Mouse (Mus musculus): ENCODE measurements around the gene Rundc3a. TPM values are rescaled to one million over a fixed set of nuclear protein-coding genes. Genes with fewer than 3 reads are reported as not detected.

The Rundc3a gene
- polyA plus RNA-seq, 1 experiment = not detected

- Histone ChIP-seq H3K27ac (ENCODE audit: insufficient read depth, low read depth, low read length) (no peak overlapping the region), H3K4me1 (ENCODE audit: control insufficient read depth, insufficient read depth, low read length) (peaks cover 5% of the 10 kb centered on the region), H3K4me3 (ENCODE audit: insufficient read depth, low read length) (no peak overlapping the region)
- no peak for TF ChIP-seq POLR2A (IDR thresholded peaks at IDR 0.05; ENCODE audit: borderline replicate concordance, low read depth, low read length)
- TF ChIP-seq CTCF (IDR thresholded peaks at IDR 0.05; ENCODE audit: low read depth, low read length) = no peak
These were observed 52.2 kb downstream of the Rundc3a start for GRCm38 (mm10) chr11:102445264-102445890.

DNA sequence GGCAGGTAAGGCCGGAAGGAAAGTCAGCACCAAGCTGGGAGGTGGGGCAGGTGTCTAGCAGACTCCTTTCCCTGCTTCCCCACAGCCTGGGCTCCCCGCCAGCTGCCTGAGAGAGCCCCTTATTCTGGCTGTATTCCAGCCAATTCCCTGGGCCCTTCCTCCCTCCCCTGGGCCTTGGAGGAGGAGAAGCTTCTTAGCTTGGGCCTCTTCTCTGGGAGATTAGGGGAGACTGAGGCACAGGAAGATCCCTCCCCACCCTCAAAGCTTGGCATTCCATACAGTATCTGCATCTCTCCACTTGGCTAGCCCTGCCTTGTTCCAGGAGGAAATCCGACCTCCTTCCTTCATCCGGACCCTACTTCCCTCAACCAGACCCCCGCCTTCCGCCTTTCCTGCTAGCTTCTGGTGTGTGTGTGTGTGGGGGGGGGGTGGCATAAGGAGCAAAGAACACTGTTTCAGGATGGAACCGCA, 52.7 kb downstream of the Rundc3a start:
- H3K4me1 ChIP-seq (ENCODE audit: control insufficient read depth, insufficient read depth, low read length) = peaks cover 5% of the 10 kb centered on the region
- no peak overlapping the region for H3K4me3 ChIP-seq (ENCODE audit: insufficient read depth, low read length)
- no peak for TF ChIP-seq POLR2A (IDR thresholded peaks at IDR 0.05; ENCODE audit: borderline replicate concordance, low read depth, low read length)
- H3K27ac ChIP-seq (ENCODE audit: insufficient read depth, low read depth, low read length) = no peak overlapping the region

DNA sequence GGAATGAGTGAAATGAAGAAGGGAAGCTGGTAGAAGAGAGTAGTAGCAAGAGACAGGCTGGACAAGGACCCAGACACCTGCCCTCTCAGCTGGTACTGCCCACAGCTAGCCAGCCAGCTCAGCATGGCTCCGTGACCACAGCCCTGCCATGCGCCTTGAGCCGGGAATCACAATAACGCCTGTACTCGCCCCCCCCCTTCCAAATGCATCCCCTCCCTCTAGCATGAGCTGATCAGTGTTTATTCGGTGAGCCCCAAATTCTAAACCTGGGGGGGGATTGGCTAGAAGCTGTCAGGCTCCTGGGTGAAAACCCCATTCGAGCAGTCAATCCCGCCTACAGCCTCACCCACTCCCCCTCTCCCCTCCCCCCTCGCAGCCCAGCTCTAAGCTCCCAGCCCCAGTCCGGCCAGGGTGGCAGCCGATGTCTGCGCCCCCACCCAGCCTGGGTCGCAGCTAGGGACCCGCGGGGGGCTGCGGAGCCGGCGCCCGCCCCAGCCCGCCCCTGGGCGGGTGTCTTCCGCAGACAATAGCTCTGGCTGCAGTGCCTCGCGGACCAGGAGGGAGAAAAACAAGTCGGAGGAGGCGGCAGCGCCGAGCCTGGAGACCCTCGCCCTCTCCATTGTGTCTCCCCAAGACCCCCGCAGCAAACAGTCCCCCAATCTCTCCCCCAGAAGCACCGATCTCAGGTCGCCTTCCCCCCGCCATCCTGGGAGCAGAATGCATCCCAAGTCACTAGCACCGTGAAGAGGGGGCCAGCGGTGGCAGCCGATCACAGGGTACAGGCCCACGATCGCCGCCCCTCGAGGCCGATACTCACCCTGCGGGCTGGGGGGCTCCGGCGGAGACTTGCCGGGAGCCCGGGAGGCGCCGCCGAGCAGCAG, 53.6 kb downstream of the Rundc3a start:
- H3K4me1 ChIP-seq (ENCODE audit: control insufficient read depth, insufficient read depth, low read length) = peaks cover 5% of the 10 kb centered on the region
- TF ChIP-seq POLR2A (IDR thresholded peaks at IDR 0.05; ENCODE audit: borderline replicate concordance, low read depth, low read length) (no peak), CTCF (IDR thresholded peaks at IDR 0.05; ENCODE audit: low read depth, low read length) (no peak)
- peak overlapping the region; percentile 53 for H3K4me3 ChIP-seq (ENCODE audit: insufficient read depth, low read length)
- H3K27ac ChIP-seq (ENCODE audit: insufficient read depth, low read depth, low read length) = no peak overlapping the region

- TF ChIP-seq POLR2A (IDR thresholded peaks at IDR 0.05; ENCODE audit: borderline replicate concordance, low read depth, low read length) = no peak
- peak; percentile 65 for TF ChIP-seq CTCF (IDR thresholded peaks at IDR 0.05; ENCODE audit: low read depth, low read length)
- Histone ChIP-seq H3K4me3 (ENCODE audit: insufficient read depth, low read length) (peak within 1 kb of the TSS; percentile 53), H3K4me1 (ENCODE audit: control insufficient read depth, insufficient read depth, low read length) (peaks cover 5% of the 10 kb centered on the region), H3K27ac (ENCODE audit: insufficient read depth, low read depth, low read length) (no peak within 1 kb of the TSS)
These were observed 54.3 kb downstream of the Rundc3a start, which contains the start of gene Fam171a2 for GRCm38 (mm10) chr11:102447497-102447896. Fam171a2 (minus strand) TSS chr11:102447682.

DNA sequence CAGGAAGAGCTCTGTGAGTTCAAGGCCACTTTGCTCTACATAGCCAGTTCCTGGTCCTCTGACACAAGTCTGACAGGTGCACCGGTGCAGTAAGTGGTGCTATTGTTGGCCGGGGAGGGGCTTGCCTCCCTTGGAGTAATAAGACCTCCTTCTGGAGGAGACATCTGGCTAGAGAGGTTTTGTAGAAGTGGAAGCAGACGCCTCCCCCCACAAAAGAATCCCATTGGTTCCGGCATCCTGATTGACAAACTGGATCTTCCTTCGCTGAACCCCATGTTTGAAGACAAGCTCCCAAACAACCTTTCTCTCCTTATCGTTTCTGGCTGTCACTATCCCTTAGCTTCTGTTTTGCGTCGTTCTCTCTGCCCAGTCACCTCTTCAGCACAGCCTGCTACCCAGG, 55.1 kb downstream of the Rundc3a start:
- H3K4me3 ChIP-seq (ENCODE audit: insufficient read depth, low read length) = no peak overlapping the region
- no peak overlapping the region for H3K27ac ChIP-seq (ENCODE audit: insufficient read depth, low read depth, low read length)
- peaks cover 6% of the 10 kb centered on the region for H3K4me1 ChIP-seq (ENCODE audit: control insufficient read depth, insufficient read depth, low read length)
- TF ChIP-seq CTCF (IDR thresholded peaks at IDR 0.05; ENCODE audit: low read depth, low read length) (no peak), POLR2A (IDR thresholded peaks at IDR 0.05; ENCODE audit: borderline replicate concordance, low read depth, low read length) (no peak)

DNA sequence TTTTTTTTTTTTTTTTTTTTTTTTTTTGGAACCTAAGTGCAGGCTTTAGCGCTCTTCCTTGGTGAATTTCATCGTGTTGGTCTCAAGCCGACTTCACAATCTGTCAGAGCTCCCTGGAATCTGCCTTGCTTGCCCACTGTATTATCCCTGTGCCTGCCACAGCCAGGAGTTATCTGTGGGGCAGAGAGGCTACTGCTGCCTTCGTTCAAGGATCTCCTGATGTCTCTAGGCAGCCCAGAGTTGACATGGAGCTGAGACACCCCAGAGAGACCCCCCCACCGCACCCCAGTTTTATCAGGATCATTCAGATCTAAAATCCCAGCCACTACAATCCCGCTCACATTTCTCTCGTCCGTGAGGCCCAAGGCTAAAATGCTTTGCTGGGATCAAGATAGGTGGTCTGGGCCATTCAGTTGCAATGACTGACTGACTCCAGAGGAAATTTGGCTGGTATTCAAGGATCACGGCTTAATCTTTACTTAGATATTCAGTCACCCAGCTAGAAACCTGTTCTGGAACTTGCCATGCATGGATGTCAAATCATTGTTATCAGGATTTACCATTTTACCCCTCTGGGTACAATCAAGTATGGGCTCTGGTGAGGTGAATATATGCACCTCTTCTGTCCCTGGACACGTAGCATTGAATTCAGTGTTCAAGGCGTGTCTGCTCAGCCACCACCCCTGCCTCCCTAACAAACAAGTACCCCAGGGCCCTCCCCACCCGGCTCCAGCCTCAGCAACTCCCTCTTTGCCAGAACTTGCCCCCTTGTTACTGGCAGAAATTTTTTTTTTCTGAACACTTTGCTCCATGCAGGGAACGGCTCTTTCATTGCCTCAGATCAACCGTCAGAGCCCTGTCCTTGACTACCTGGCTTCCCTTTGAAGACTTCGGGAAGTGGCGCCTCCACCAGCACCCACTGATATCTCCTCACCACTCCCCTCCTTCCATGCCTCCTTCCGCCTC, 56.1 kb downstream of the Rundc3a start:
- H3K4me1 ChIP-seq (ENCODE audit: control insufficient read depth, insufficient read depth, low read length) = peaks cover 2% of the 10 kb centered on the region; the same call in 1 of the 2 replicates
- TF ChIP-seq POLR2A (IDR thresholded peaks at IDR 0.05; ENCODE audit: borderline replicate concordance, low read depth, low read length) (no peak), CTCF (IDR thresholded peaks at IDR 0.05; ENCODE audit: low read depth, low read length) (no peak)

More for the DNA sequence above, 56.1 kb downstream of the Rundc3a start:
- no peak overlapping the region for H3K27ac ChIP-seq (ENCODE audit: insufficient read depth, low read depth, low read length)
- H3K4me3 ChIP-seq (ENCODE audit: insufficient read depth, low read length) = no peak overlapping the region

Other genes with a start within 250 kb of the Rundc3a start
- gene Nags, start 247.9 kb upstream of the Rundc3a start, polyA plus RNA-seq (2012; ENCODE audit: insufficient read depth, insufficient read length, missing spikeins) = not detected in 2 replicates
- gene Tmem101, start 237.0 kb upstream of the Rundc3a start, polyA plus RNA-seq (2012; ENCODE audit: insufficient read depth, insufficient read length, missing spikeins) = 10.0 and 10.4 TPM in 2 replicates
- 43.3 and 47.7 TPM in 2 replicates for gene Lsm12, start 208.1 kb upstream of the Rundc3a start, polyA plus RNA-seq (2012; ENCODE audit: insufficient read depth, insufficient read length, missing spikeins)
- gene G6pc3, start 203.8 kb upstream of the Rundc3a start, polyA plus RNA-seq (2012; ENCODE audit: insufficient read depth, insufficient read length, missing spikeins) = 20.1 and 28.3 TPM in 2 replicates
- 96.3 and 116 TPM in 2 replicates for gene Hdac5, start 163.2 kb upstream of the Rundc3a start, polyA plus RNA-seq (2012; ENCODE audit: insufficient read depth, insufficient read length, missing spikeins)
- gene BC030867, start 144.5 kb upstream of the Rundc3a start, polyA plus RNA-seq (2012; ENCODE audit: insufficient read depth, insufficient read length, missing spikeins) = 6.3 and 7.2 TPM in 2 replicates
- not detected in 2 replicates for gene Asb16, start 124.7 kb upstream of the Rundc3a start, polyA plus RNA-seq (2012; ENCODE audit: insufficient read depth, insufficient read length, missing spikeins)
- gene Tmub2, start 108.5 kb upstream of the Rundc3a start, polyA plus RNA-seq (2012; ENCODE audit: insufficient read depth, insufficient read length, missing spikeins) = 50.6 and 62.2 TPM in 2 replicates
- 32.9 and 39.8 TPM in 2 replicates for gene Atxn7l3, start 96.8 kb upstream of the Rundc3a start, polyA plus RNA-seq (2012; ENCODE audit: insufficient read depth, insufficient read length, missing spikeins)
- gene Ubtf, start 73.7 kb upstream of the Rundc3a start, polyA plus RNA-seq (2012; ENCODE audit: insufficient read depth, insufficient read length, missing spikeins) = 59.0 and 59.7 TPM in 2 replicates
- gene Slc4a1, start 27.2 kb upstream of the Rundc3a start, polyA plus RNA-seq (2012; ENCODE audit: insufficient read depth, insufficient read length, missing spikeins) = not detected in 2 replicates
- 133 and 173 TPM in 2 replicates for gene Slc25a39, start 14.5 kb downstream of the Rundc3a start, polyA plus RNA-seq (2012; ENCODE audit: insufficient read depth, insufficient read length, missing spikeins)
- 1,924 and 2,101 TPM in 2 replicates for gene Grn, start 36.9 kb downstream of the Rundc3a start, polyA plus RNA-seq (2012; ENCODE audit: insufficient read depth, insufficient read length, missing spikeins)
- gene Fam171a2, start 54.3 kb downstream of the Rundc3a start, polyA plus RNA-seq (2012; ENCODE audit: insufficient read depth, insufficient read length, missing spikeins) = not detected in 2 replicates
- 2.3 and 2.5 TPM in 2 replicates for gene Itga2b, start 76.7 kb downstream of the Rundc3a start, polyA plus RNA-seq (2012; ENCODE audit: insufficient read depth, insufficient read length, missing spikeins)
- 26.8 and 28.4 TPM in 2 replicates for gene Gpatch8, start 163.0 kb downstream of the Rundc3a start, polyA plus RNA-seq (2012; ENCODE audit: insufficient read depth, insufficient read length, missing spikeins)
- not detected in 2 replicates for gene Gm11627, start 186.1 kb downstream of the Rundc3a start, polyA plus RNA-seq (2012; ENCODE audit: insufficient read depth, insufficient read length, missing spikeins)
- gene Fzd2, start 211.0 kb downstream of the Rundc3a start, polyA plus RNA-seq (2012; ENCODE audit: insufficient read depth, insufficient read length, missing spikeins) = 0.21 TPM in 1 of 2 replicates, not detected in the other

Data from bone marrow macrophage, adult 2 months (primary cell).